Mouse (Mus musculus) gastrocnemius, postnatal 4 days (tissue): Measurements from ENCODE around the gene Lrriq3. TPM values are rescaled to one million over a fixed set of nuclear protein-coding genes. Genes with fewer than 3 reads are reported as not detected.

Experiments used
- DNase-seq, 2 experiments: peaks; one replicate each; pipeline ENCODE4 v3.0.0; 2021 to 2022; ENCODE audit warnings: low spot score in 2 of 2, mixed read lengths in 2 of 2
- long read RNA-seq, 2 experiments: library from polyadenylated mRNA; stranded (forward); transcript quantifications; one replicate each; pipeline ENCODE4 v2.0.0; 2021
- total RNA-seq, 2 experiments: library from RNA; stranded (reverse); gene quantifications; 2 replicates each; pipeline ENCODE4 v1.2.3; 2021

The Lrriq3 gene
- total RNA-seq, result under 1 TPM; 0.73 to 0.76 TPM
- long read RNA-seq, experiment 1, partial matches to known transcripts, result 0 of 1 reads
- long read RNA-seq, experiment 1, other reads (novel, unspliced or antisense), result 1 of 1 reads
- long read RNA-seq, experiment 2, partial matches to known transcripts, result 0 of 1 reads
- long read RNA-seq, experiment 2, other reads (novel, unspliced or antisense), result 0 of 1 reads

DNA sequence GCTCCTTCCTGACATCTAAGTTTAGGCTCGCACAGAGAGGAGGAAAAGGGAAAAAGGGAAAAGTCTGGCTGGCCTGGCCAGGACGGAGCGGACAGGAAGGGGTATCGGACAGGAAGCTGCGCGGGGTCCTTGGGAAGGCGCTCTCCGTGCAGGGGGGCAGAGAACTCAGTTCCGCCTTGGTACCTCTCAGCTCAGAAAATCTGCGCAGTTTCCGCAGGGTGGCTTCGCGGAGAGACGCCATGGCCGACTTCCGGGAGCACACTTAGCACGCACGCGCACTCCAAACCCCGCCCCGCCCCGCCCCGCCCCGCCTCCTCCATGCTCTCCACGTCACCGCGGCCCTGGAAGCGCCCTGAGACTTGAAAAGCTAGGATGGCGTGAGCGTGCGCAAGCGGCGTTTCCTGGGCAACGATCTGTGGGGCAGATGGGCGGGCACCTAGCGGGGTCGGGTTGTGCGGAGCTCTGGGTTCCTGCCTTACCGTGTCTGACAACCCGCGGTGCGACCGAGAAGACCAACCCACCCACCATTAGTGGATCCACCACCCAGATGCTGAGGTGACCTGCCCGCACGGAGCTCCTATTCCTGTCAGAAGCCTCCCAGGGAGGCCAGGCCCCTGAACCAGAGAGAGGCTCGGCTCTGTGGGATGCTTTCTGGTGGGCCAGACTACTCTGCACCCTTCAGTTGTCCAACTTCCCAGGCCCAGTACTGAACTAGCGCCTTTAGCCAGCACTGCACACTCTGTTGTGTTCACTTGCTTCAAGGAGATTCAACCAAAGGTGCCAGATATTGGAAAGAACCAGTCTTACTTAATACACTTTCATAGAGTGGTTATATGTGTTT, at the start of gene Lrriq3, which contains the start of gene Fpgt:
Gene Lrriq3 (plus strand): TSS at position 319 of the 841 bp plus-strand sequence.
Gene Fpgt (minus strand): TSS at position 288 of the 841 bp plus-strand sequence.
- peak; percentile 79 to 91 for DNase-seq

DNA sequence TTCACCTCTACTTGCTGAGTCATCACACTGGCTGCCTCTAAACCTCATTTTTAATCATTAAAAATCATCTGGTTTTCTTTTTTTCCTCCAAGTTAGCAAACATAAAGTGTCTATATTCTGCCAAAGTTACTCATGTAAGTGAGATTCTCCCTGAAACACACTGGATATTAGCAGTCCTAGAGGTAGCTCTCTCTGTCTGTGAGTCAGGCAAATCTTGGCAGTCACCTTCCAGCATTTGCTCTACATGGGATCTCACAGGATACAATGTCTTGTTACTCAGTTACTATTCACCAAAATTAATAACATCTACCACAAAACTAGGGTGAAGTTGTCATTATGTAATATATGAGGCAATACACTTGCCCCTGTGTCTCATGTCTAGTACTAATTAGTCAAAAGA, 41.2 kb upstream of the Lrriq3 start:
- DNase-seq, result no peak

DNA sequence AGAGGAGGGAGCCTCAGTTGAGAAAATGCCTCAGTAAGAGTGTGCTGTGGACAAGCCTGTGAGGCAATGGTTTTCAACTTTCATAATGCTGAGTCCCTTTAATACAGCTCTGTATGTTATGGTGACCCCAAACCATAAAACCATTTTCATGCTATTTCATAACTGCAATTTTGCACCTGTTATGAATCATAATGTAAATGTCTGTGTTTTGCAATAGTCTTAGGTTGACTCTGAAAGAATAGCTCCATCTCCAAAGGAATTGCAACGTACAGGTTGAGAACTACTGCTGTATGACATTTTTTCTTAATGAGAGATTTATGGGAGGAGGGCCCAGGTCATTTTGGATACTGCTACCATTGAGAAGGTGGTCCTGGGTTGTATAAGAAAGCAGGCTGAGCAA, 40.0 kb upstream of the Lrriq3 start:
- no peak for DNase-seq

DNA sequence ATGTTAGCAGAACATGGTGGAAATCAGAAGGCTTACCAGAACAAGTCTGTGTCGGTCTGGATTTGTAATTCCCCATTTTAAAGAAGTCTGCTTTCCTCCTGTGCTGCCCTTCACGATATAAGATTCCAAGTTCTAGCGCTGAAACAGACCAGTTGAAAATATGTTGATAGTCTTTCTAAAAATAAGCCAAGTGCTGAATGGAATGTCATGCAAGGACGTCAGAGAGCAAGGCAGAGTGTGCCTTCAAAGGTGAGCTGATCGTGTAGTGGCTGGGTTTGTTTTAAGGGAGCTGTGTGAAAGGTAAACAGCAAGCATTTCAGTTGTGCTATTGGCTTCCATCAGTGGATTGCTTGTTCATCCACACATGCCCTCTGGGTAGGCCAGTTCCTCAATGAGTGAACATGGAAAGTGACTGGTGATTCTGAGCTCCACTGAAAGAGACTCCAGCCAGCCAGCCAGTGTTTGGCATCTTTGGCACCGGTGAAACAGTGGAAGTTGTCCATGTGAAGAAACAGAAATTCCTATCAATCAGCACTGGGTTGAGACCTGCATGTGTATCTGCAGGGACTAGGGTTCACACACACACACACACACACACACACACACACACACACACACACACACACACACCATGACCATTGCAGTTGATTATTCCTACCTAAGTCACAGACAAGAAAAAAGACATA, 37.9 kb upstream of the Lrriq3 start, which contains the start of gene Tnni3k:
Gene Tnni3k (minus strand): TSS at position 177 of the 686 bp plus-strand sequence.
- no peak for DNase-seq

DNA sequence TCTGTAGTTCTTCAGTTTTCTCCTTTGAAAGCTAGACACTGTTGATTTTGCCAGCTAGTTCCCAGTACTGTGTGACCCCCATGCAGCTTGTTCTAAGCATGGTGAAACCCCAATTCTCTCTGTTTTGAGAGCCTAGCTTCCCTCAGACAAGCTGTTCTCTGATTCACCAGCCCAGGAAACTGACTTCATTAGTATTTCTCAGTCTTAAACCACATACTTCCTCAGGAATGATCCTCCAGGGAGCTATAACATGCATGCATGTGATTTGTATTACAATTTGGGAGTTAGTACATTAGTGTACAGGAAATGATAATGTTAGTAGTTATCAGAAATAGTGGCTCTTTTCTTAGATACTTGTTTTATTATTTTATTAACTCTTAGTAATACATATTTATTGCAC, 36.6 kb upstream of the Lrriq3 start:
- DNase-seq, result no peak

DNA sequence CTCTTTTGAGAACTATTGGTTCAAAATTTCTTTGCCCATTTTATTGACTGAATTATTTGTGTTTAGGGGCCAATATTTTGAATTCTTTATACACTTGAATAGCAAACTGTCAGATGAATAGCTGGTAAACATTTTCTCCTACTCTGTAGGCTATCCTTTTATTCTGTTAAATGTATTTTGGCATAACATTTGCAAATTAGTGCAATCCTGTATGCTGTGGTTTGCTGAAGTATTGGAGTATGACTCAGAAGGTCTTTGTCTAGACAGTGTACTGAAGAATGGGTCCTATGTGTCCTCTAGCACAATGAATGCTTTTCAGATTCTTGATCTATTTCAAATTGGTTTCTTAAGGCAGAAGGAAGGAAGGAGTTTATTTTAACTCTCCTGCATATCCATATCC, 35.7 kb upstream of the Lrriq3 start:
- DNase-seq, result no peak

DNA sequence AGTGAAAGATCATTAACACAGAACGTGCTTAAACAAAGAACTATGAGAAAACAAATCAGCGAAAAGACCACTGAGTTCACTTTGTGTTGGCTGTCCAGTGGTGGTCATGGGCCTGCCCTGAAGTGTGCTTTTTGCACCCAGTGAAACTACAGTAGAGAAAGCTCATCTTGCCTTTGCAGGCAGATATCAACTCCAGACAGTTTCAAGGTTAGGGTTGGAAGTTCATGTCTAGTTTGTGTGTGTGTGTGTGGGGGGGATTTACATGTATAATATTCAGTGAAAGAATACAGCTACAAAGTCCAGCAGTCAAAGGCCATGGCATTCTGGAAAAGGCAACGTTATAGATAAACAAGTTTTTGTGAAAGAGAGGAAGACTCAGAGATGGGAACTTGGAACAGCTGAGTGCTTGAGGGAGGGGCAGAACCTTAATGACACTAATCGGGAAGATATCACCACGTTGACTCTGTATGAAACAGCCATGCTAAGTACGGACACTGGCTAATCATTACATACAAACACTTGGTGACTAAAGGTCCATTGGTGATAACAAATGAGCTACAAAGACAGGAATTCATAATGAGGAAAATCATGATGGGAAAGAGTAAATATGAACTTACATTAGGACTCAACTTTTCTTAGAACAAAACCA, 34.3 kb upstream of the Lrriq3 start:
- DNase-seq, result no peak

DNA sequence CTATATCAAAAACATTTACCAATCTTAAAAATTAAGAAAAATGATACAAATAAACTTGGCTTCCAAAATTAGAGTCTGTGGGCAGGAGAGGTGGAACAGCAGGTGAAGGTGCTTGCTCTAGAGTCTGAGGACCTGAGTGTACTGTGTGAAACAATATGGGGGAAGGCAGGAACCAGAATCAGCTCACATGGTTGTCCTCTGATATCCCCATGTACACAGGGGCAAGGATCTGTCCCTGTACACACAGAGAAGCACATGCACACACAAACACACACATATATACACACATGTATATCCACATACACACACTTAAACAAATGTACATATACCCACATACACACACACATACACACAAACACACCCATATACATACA, 33.8 kb upstream of the Lrriq3 start:
- DNase-seq, result no peak

DNA sequence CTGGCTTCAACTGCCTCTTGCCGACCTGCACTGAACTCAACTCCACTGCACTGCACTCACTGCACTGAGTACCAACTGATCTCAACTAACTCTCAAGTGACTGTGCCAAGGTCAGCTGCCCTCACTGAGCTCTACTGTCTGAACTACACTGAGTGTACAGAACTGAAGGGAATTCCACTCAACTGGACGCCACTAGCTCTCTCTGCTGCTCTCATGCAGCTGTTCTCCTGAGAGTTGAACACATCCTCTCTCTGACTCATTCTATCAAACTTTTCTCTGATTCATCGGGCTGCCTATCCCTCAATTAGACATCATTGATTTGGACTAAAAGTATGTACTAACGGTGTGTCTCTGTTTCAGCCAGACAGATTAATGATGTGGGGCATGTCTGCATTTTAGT, 15.3 kb upstream of the Lrriq3 start:
- no peak for DNase-seq

DNA sequence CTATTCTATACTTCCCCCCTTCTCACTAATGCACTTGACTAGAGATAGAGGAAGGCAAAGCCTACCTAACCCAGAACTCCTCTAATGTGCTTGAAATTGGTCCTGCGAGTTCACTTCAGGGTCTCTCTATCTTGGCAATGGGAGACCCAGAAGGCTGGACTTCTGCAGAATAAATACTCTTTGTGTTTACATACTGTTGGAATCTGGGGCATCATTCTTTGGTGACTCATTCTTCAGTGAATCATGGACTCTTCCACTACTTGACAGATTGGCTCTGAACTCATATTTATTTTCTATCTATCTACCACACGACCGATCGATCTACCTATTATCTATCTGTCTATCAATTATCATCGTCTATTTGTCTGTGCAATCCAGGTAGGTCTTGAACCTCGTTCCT, 1.2 kb upstream of the Lrriq3 start:
- DNase-seq, result no peak

DNA sequence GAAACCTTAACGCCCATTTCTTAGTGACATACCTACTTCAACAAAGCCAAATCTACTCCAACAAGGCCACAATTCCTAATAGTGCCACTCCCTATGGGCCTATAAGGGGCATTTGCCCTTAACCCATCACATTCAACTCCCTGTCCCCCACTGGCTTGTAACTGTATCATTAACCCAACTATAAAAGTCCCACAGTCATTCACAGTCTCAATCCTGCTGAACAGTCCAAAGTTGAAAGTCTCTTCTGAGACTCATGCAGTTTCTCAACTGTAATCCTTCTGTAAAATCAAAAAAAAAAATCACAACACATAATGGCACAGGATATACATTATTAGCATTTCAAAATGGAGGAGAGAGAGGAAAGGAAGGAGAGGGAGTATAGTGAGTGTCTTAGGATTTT, 6.0 kb downstream of the Lrriq3 start:
- DNase-seq, result no peak

DNA sequence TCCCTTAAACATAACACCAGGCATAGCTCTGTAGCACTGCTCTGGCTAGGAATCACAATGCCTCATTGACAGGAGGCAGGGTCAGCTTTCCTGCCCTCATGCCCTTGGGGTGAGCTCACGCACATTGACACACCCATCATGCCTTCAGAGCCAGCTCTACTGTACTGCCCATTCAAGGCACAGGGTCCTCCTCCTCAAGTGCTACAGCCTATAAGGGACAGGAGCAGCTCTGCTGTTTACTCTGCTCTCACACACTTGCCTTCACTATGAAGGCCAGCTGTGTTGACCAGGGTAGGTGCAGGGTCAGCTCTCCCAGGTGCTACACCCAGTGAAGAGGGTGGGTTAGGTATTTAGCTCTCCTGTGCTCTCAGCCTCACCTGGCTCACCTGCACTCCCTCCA, 12.7 kb downstream of the Lrriq3 start:
- DNase-seq, result no peak

DNA sequence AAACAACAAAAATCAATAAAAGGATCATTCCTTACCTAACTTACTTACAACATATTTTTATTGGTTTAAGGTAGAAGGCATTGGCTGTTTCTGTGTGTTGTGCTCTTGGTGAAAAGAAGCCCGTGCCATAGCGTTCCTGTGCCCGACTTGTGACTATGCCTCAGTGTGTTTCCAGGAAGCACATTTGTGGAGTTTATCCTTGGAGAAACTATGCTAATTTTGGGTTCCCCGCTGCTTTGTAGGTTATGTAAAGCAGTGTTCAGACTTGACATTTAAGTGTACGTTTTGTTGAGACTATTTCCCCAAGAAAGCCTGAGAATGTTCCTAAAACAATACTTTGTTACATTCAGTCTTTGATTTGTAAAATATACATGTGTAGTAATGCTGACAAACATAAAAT, 44.5 kb downstream of the Lrriq3 start:
- no peak for DNase-seq

DNA sequence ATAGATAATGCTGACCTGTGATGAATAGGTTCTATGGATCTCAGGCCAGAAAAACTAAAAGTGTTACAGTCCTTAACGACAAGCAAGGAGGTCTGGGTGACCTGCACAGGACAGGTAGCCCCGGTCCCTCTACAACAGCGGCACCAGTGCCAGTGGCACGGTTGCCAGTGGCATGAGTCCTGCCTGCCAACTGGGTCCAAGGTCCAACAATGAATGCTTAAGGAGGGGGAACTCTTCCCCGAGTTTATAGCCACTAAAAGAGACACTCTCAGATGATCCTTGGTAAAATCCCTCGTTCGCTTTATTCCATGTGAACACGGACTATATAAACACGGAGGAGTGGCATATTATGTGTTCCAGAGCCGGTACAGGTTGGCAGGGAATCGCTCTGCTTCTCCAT, 47.8 kb downstream of the Lrriq3 start:
- DNase-seq, result no peak

DNA sequence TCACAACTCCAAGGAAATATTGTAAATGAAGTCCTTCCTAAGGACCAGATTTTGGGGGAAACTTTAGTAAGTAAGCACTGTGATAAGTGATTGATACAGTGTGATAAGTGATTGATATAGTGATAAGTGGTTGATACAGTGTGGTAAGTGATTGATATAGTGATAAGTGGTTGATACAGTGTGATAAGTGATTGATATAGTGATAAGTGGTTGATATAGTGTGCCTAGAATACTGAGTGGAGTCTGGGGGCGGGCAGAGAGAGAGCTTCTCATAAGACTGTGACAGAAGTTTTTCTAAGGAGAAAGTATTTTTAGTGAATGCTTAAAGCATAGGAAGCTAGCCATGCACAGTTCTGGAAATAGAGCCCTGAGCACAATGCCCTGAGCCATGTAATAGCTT, 51.1 kb downstream of the Lrriq3 start:
- no peak for DNase-seq

DNA sequence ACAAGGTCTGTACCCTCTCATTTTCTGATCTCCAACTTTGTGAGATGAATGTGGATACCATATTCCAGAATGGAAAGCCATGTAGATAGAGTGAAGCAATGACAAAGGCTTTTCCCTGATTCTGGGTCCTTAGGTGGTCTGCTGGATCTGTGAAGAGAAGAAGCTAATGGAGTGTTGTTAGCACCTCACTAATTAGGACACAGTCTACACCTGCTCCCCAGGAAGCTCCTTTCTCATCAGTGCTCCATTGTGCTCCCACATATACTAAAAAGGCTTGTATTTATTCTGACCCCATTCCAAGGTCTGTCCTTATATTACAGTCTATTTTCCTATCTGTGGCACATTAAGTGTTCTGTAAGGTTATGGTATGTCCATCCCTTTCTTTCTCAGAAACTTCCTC, 68.6 kb downstream of the Lrriq3 start:
- no peak for DNase-seq

DNA sequence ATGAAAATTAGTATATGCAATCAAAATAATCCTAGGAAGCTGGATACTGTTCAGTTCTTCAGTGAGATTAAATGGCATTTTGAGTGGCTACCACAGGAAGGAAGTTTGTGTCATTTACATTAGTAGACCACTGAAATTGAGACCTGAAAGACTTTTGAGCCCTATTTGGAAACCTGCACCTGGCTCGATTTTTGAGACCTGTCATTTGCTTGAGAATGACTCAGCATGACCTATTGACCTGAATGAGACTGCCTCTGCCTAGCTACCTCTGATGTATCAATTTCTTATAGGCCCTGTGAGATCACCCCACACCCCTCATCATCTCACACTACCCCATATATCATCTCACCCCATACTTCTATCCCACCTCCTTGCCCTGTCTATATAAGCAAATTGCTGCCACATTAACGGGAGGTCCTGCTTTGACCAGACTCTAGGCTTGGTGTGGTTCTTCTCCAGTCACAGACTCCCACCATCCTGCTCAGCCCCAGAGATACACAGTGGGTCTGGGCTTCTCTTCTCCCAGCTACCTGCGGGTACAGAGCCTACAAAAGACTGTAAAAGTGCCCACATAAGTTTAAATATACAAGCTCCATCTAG, 87.2 kb downstream of the Lrriq3 start:
- no peak for DNase-seq

DNA sequence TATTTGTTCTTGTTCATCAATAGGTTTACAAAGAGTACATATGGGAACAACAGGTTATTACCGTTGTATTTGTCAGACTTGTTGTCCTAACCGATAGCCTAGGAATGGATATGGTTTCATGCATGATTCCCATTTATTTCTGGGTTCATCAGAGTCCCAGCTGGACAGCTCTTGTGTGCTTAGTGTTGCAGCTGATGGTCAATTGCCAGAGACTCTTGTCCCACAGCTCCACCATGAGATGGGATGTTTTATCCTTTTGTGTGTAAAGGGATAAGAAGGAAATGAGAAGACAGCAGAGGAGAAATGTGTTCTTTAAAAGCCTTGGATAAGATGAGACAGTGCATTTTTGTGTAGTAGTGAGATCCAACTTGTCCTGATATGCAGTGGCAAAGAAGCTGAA, 93.2 kb downstream of the Lrriq3 start:
- no peak for DNase-seq

DNA sequence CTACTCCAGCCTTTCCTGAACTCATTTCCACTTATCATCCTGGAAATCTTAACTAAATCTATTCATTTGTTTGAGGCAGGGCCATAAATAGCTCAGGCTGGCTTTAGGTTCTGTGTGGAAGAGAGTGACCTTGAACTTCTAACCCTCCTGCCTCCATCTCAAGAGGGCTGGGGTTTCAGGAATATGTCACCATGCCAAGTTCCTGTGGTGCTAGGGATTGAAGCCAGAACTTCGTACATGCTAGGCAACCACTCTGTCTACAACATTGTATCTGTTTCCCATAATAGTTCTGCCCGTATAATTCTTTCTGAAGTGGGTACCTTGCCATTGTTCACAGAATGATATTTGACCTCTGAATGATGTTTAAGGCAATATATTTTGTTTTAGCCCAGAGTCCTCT, 95.6 kb downstream of the Lrriq3 start:
- no peak for DNase-seq

DNA sequence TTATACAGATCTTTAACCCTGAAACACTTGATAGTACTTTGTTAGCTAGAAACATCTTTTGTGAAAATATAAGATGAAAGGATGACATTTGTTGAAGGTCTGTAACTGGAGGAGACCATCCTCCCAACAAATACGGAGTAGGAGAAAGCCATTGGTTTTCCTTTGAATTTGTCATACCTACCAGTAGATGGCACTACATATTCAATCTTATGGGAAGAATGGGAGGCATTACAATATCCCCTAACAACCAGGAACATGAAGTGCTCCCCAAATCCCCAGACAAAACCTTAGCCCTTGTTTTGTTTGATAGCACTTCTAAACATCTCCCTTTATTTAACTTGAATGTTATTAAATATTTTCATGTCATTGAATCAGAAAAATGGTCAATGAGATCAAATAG, 141.7 kb downstream of the Lrriq3 start:
- DNase-seq, result no peak

DNA sequence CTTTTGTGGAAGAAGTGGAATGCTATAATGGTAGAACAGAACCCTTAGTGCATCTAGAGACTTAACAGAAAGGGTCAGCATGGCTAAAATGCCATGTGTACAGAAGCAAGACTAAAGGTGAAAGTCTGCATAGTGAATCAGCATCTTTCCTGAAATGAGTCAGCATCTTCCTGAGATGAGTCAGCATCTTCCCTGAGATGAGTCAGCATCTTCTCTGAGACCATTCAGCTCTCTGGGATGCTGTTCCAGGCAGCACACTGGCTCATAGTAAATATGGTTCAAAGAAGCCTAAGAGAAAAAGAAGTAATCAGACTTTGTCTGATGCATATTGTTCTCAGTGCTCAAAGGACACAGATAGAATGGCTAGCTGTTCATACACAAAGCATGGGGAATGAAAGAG, 142.3 kb downstream of the Lrriq3 start:
- DNase-seq, result no peak
